Mouse (Mus musculus) cerebellum, adult 11 months (tissue): ENCODE results near the gene Crtc3.
A peak's percentile ranks its signal among the peaks of the same experiment; 100 is the strongest.

Experiments used
- DNase-seq: peaks from one replicate; pipeline ENCODE4 v3.0.0; 2022

Gene Crtc3

GRCm38 (mm10) chr7:80688556-80689220 lies at the start of gene Crtc3:
Crtc3 (minus strand) TSS chr7:80688877.
- peak; percentile 70 for DNase-seq

DNA sequence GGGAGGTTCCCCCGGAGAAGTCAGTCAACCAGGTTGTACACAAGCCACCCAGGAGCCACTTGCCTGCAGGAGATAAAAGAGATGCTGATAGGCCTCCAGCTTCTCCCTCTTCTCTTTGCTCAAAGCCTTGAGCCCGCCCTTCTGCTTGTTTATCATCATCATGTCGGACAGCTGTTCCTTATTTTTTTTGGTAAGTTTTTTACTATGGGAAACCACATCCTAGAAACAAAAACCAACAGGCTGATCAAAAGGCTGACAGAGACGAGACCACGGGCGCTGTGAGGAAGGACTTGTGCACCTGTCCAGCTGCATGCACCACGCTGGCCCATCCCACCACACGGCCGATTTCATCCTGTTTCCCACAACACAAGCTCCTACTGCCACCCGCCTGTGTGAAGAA lies 47.5 kb upstream of the Crtc3 start:
- DNase-seq, result no peak

- DNase-seq, result no peak
These were observed 44.3 kb upstream of the Crtc3 start for GRCm38 (mm10) chr7:80732986-80733385.

DNA sequence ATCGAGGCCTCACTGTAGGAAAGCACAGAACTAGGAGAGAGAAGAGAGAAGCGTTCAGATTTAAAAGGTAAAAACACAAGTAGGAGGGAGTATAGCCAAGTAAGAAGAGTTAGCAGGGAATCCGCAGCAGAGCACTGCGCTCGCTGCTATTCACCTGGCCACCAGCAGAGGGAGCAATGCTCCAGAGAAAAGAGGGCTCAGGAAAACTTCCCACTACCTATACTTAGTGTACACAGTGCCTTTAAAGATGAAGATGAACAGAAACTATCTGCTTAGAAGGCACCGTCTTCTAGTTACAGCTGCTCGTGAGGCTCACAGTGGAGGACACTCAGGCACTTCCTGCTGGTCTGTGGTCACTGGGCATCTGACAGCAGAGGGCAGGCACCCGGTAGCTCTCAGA lies 41.0 kb upstream of the Crtc3 start:
- peak; percentile 54 for DNase-seq

DNA sequence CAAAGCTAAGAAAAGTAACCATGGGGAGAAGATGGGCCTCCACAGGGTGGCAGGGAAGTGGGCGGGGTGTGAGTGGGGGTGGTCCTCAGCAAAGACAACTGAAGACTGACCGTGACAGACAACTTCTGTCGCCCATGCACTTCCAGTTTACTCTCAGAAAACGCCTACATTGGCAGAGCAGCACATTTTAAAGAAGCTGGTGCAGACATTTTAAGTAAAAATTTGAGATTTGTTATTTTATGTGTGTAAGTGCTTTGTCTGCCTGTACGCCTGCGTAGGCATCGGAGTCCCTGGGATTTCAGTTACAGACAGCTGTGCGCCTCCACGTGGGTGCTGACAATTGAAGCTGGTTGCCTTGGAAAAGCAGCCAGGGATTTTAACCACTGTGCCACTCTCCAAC lies 32.4 kb upstream of the Crtc3 start:
- no peak for DNase-seq

DNA sequence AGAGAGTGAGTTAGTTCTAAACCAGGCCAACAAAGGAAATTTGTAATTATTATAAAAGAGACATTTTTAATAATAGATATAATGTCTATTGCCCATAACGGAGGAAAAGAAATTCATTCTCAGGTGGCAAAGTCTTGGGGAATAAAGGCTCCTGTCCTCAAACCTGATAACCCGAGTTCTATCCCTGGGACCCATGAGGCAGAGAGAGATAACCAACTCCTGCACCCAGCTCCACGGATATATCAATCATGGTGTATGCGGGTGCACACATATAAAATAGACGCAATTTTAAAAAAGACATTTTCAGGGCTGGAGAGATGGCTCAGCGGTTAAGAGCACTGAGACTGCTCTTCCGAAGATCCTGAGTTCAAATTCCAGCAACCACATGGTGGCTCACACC lies 30.9 kb upstream of the Crtc3 start:
- DNase-seq, result no peak

GRCm38 (mm10) chr7:80719038-80719437 lies 30.4 kb upstream of the Crtc3 start:
- DNase-seq, result no peak

DNA sequence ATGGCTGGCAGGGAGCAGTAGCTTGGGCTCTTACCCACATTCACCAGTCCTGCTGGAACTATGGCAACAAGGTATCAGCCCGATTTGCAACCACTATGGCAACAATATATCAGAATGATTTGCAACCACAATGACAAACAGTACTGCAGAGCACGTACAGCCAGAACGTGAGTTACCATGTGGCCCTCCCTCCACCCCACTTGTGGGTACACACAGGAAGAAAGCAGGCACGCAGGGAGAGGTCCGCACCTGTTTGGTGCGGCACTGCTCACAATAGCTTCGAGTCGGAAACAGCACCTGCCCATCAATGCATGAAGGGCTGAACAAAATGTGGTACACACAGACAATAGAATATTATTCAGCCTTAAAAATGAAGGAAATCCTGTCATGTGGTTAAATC lies 29.8 kb upstream of the Crtc3 start:
- no peak for DNase-seq

DNA sequence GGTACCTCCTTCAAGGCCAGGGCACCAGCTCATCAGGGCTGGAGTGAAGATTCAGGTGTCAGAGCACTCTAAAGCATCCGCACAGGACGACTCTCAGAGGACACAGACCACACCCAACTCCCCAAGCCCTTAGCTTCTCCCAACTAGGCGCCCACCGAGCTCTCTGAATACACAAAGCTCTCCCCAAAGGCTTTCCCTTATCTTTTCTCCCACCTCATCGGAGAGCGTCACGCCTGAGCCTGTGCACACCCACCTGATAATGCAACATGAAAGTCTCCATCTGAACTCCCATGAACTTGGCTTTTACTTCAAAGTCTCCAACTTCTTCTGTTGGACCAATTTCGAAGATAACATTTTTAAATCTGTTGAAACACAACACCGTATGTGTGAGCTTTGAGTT lies 28.1 kb upstream of the Crtc3 start:
- DNase-seq, result no peak

- no peak for DNase-seq
These were observed 26.6 kb upstream of the Crtc3 start for GRCm38 (mm10) chr7:80715306-80715705.

DNA sequence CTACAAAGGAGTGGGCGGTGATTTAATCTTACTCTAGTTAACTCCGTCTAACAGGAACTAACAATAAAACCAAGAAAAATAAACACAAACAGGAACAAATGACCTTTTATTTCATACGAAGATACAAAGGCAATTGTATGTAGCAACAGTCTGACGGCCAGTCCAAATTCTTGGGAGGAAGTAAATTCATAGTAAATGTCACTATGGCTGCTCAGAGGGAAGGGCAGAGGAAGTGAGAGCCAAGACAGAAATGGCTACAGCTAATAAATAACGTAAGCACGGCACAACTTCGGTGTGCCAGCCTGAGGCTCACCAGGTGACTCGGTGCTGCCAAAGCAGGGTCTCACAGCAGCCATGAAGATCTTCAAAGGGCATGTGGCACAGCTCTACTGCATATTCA lies 22.8 kb upstream of the Crtc3 start:
- no peak for DNase-seq

DNA sequence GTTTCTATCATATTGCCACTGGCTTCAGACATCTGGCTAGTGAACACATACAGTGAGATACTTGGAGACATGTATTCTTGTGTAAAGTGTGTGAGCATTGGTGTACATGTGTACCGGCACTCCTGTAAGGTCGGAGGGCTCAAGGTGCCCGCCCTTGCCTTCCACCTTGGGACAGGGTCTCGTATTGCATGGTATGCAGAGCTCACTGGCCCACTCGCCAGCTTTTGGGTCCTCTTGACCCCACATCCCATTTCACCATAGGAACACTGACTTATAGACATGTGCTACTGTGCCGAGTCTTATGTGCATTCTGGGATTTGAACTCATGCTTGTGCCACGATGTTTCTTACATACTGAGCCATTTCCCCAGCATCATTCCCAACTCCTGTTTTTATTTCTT lies 21.7 kb upstream of the Crtc3 start:
- no peak for DNase-seq

DNA sequence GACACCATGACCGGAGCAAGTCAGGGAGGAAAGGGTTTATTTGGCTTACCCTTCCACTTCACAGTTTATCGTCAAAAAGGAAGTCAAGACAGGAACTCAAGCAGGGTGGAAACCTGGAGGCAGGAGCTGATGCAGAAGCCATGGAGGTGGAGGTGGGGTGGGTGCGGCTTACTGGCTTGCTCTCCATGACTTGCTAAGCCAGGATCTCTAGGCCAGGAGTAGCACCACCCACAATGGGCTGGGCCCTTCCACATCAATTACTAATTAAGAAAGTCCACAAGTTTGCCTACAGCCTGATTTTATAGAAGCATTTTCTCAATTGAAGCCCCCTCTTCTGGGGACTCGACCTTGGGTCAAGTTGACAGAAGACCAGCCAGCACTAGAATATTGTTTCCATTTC lies 15.4 kb upstream of the Crtc3 start:
- no peak for DNase-seq

GRCm38 (mm10) chr7:80702510-80702909 lies 13.8 kb upstream of the Crtc3 start:
- DNase-seq, result no peak

GRCm38 (mm10) chr7:80699709-80700108 lies 11.0 kb upstream of the Crtc3 start:
- no peak for DNase-seq

DNA sequence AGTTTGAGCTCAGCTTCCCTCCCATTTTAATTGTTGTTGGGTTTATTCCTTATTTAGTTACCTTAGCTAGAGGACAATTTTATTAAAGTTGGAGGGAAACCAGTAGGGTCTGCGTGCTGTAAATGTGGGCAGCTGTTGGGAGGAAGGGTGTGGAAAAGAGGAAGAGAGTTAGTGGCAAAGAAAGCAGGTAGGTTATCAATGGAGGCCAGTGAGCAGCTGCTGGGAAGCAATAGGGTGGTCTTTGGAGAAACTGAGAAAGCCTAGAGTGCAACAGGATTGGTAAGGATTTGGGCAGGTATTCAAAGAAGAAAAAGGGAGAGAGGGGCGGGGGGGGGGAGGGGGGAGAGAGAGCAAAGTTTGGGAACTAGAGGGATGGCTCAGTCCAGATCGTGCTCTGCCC lies 10.3 kb upstream of the Crtc3 start:
- no peak for DNase-seq

GRCm38 (mm10) chr7:80697859-80698258 lies 9.2 kb upstream of the Crtc3 start:
- DNase-seq, result no peak

DNA sequence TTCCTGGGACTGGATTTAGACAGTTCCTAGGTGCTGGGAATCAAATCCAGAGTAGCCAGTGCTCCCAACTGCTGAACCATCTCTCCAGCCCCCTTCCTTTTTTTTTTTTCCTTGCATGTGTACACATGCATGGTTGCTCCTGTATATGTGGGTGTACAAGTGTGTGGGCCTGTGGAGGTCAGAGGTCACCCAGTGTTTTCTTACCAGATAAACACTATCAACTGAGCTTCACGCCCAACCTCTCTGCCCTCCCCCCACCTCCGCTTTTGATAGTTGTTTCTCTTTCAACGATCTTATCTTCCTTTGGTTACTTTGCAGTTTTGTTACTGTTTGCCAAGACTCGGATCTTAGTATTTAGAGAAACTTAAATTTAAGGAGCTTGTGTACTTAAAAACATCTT lies 8.2 kb upstream of the Crtc3 start:
- DNase-seq, result no peak

GRCm38 (mm10) chr7:80696334-80696733 lies 7.7 kb upstream of the Crtc3 start:
- no peak for DNase-seq

- DNase-seq, result no peak
These were observed 3.8 kb upstream of the Crtc3 start for GRCm38 (mm10) chr7:80692472-80692871.

DNA sequence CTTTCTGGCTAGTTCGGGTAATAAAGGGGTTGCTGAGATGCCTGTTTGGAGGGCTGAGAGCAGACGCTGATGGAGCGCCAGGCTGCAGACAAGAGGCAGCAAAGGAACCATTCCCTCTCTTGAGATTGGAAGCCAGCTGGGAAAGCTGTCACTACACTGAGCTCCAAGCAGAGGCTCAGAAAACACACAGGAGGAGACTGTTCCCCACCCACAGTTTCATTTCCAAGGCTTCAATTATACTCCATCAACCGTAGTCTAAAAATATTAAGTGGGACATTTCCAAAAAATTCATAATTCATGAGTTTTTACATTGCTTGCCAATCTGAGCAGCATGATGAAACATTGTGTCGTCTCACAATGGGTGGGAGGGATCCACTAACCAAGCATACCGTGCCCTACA lies 2.5 kb upstream of the Crtc3 start:
- DNase-seq, result no peak

- no peak for DNase-seq
These were observed 529 bp upstream of the Crtc3 start for GRCm38 (mm10) chr7:80689221-80689591.

GRCm38 (mm10) chr7:80687721-80688555 lies 739 bp downstream of the Crtc3 start:
- DNase-seq, result peak; percentile 62

- DNase-seq, result no peak
These were observed 3.0 kb downstream of the Crtc3 start for GRCm38 (mm10) chr7:80685639-80686038.

GRCm38 (mm10) chr7:80682630-80683029 lies 6.0 kb downstream of the Crtc3 start:
- DNase-seq, result no peak
